14 mouse cellular contexts compared by ENCODE assay signal in genomic region chr2:32179363-32179762, GRCm38 (mm10). TPM values are rescaled to one million over a fixed set of nuclear protein-coding genes. Genes with fewer than 3 reads are reported as not detected.
DNase-seq lines count a peak whose midpoint lies in the region; ATAC-seq and TF ChIP-seq lines count a peak whose summit lies in the region.
"Had no signal": no experiment of that assay in that cellular context is flagged by ENCODE, and none has a peak within 500 bp of the region (broad histone marks: within the 10 kb centered on the region; RNA-seq: fewer than 3 reads in every experiment).

No protein-coding gene starts in this region.

- peak overlapping the region; percentile 48 for H3K27ac ChIP-seq in gastrocnemius, adult 2 months
- H3K27ac ChIP-seq in hindbrain, embryonic 14.5 days: 0 out of 2 replicates have a peak overlapping the region, but pooled peaks have one; percentile 27
- H3K27ac ChIP-seq in hindbrain, postnatal 0 days: no peak overlapping the region
- H3K27ac ChIP-seq in layer of hippocampus, adult 2 months: peak overlapping the region; percentile 48
- H3K27ac ChIP-seq: hindbrain, embryonic 10.5 days had no signal

- intact Hi-C loops in gastrocnemius, adult 2 months (cut with DNase I): no loop called here
- intact Hi-C loops in gastrocnemius, postnatal 14 days (cut with DNase I; ENCODE audit: low total_unique reads): no loop called here

- no peak overlapping the region for H3K4me3 ChIP-seq in gastrocnemius, adult 2 months
- no peak overlapping the region for H3K4me3 ChIP-seq in hindbrain, embryonic 14.5 days (replicated peaks; ENCODE audit: low read length)
- H3K4me3 ChIP-seq in hindbrain, postnatal 0 days (ENCODE audit: low read length): no peak overlapping the region
- H3K4me3 ChIP-seq in layer of hippocampus, adult 2 months: no peak overlapping the region
- H3K4me3 ChIP-seq in E14TG2a.4 (replicated peaks; ENCODE audit: low read length): peak overlapping the region; percentile 72
- H3K4me3 ChIP-seq: hindbrain, embryonic 10.5 days had no signal

- DNase-seq in gastrocnemius, adult 2 months: no peak
- no peak for DNase-seq in gastrocnemius, postnatal 14 days
- DNase-seq in hindbrain, embryonic 14.5 days (ENCODE audit: low spot score): no peak
- no peak for DNase-seq in hindbrain, postnatal 0 days (ENCODE audit: low spot score)
- no peak for DNase-seq in layer of hippocampus, adult 2 months (ENCODE audit: low spot score in 2 of 2)
- DNase-seq in layer of hippocampus, postnatal 25 days (ENCODE audit: extremely low spot score in 1 of 2, low spot score in 1 of 2): no peak
- DNase-seq in retina, postnatal 1 day: no peak
- DNase-seq: cerebellum, adult 9-11 months; gastrocnemius, postnatal 10 days; thymus, postnatal 14 days had no signal

- WGBS in hindbrain, embryonic 14.5 days: 79% methylated on average over 6 of the region's 6 CpGs
- WGBS in hindbrain, postnatal 0 days: 41% methylated on average over 6 of the region's 6 CpGs

- H3K9me3 ChIP-seq in hindbrain, embryonic 14.5 days (ENCODE audit: control insufficient read depth, low read length): no peaks in the 10 kb centered on the region
- H3K9me3 ChIP-seq in hindbrain, postnatal 0 days (ENCODE audit: low read length): no peaks in the 10 kb centered on the region
- H3K9me3 ChIP-seq in E14TG2a.4 (ENCODE audit: low read length): no peaks in the 10 kb centered on the region
- H3K9me3 ChIP-seq: hindbrain, embryonic 10.5 days had no signal

- peaks cover 14% of the 10 kb centered on the region; the same call in 1 of the 2 replicates for H3K36me3 ChIP-seq in hindbrain, embryonic 14.5 days (replicated peaks; ENCODE audit: control insufficient read depth, insufficient read depth)
- H3K36me3 ChIP-seq in hindbrain, postnatal 0 days (ENCODE audit: insufficient read depth, low read length): peaks cover 9% of the 10 kb centered on the region; the same call in 1 of the 2 replicates
- peaks cover 54% of the 10 kb centered on the region for H3K36me3 ChIP-seq in E14TG2a.4 (ENCODE audit: insufficient read depth, low read length)

- H3K27me3 ChIP-seq in hindbrain, embryonic 14.5 days (ENCODE audit: control insufficient read depth, insufficient read depth, low read length): no peaks in the 10 kb centered on the region
- H3K27me3 ChIP-seq in hindbrain, postnatal 0 days (ENCODE audit: insufficient read depth, low read length): no peaks in the 10 kb centered on the region
- H3K27me3 ChIP-seq in E14TG2a.4 (ENCODE audit: insufficient read depth, low read length): no peaks in the 10 kb centered on the region

- ATAC-seq in hindbrain, embryonic 14.5 days (ENCODE audit: low FRiP score): no peak
- no peak for ATAC-seq in hindbrain, postnatal 0 days
- ATAC-seq: lung, postnatal 0 days had no signal

- H3K4me2 ChIP-seq in hindbrain, embryonic 14.5 days (replicated peaks): no peak overlapping the region
- no peak overlapping the region for H3K4me2 ChIP-seq in hindbrain, postnatal 0 days (ENCODE audit: low read depth, low read length)
- H3K4me2 ChIP-seq: liver, embryonic 11.5 days had no signal

- no peak for TF ChIP-seq CTCF in gastrocnemius, adult 2 months (IDR thresholded peaks at IDR 0.05)
- TF ChIP-seq CTCF in hindbrain, postnatal 0 days (IDR thresholded peaks at IDR 0.05; ENCODE audit: low read depth): no peak
- TF ChIP-seq CTCF in layer of hippocampus, adult 2 months (conservative IDR thresholded peaks at IDR 0.05): no peak
- no peak for TF ChIP-seq CTCF in E14TG2a.4 (conservative IDR thresholded peaks at IDR 0.05; ENCODE audit: low read length)

- no peak overlapping the region for H3K9ac ChIP-seq in hindbrain, embryonic 14.5 days
- no peak overlapping the region for H3K9ac ChIP-seq in hindbrain, postnatal 0 days (replicated peaks; ENCODE audit: low read length)

- peaks cover 69% of the 10 kb centered on the region for H3K4me1 ChIP-seq in hindbrain, embryonic 14.5 days (replicated peaks; ENCODE audit: control insufficient read depth, insufficient read depth, low read length)
- peaks cover 53% of the 10 kb centered on the region for H3K4me1 ChIP-seq in hindbrain, postnatal 0 days (ENCODE audit: insufficient read depth, low read length)
- peaks cover 100% of the 10 kb centered on the region for H3K4me1 ChIP-seq in E14TG2a.4 (replicated peaks; ENCODE audit: low read depth, low read length)

RNA-seq across cellular contexts. Expression of gene Prrc2b, which starts 28.5 kb away (rescaled TPM):
- total RNA-seq in gastrocnemius, adult 2 months (2021): 10 to 100 TPM; 76.4 to 86.9 TPM
- 10 to 100 TPM; 79.2 to 83.9 TPM for total RNA-seq in gastrocnemius, postnatal 14 days (2021)
- polyA plus RNA-seq in hindbrain, embryonic 14.5 days (2014; fragmentation: Nextera tagmentation; extraction: Ambion mirVana): 105 and 119 TPM in 2 replicates
- 188 and 206 TPM in 2 replicates for total RNA-seq in hindbrain, postnatal 0 days (2014; rRNA removed)
- 44.8 and 55.9 TPM in 2 replicates for polyA plus RNA-seq in hindbrain, postnatal 0 days (2015; fragmentation: Nextera tagmentation; extraction: Ambion mirVana)
- 100 to 1,000 TPM; 288 to 305 TPM for total RNA-seq in layer of hippocampus, adult 2 months (2021)
- 100 to 1,000 TPM; 248 to 275 TPM for total RNA-seq in layer of hippocampus, postnatal 25 days (2021)

RNA-seq across cellular contexts. Expression of gene Pomt1, which starts 57.0 kb away (rescaled TPM):
- total RNA-seq in gastrocnemius, adult 2 months (2021): 10 to 100 TPM; 11.5 TPM
- total RNA-seq in gastrocnemius, postnatal 14 days (2021): 10 to 100 TPM; 14.4 to 17.3 TPM
- 26.5 and 30.8 TPM in 2 replicates for polyA plus RNA-seq in hindbrain, embryonic 14.5 days (2014; fragmentation: Nextera tagmentation; extraction: Ambion mirVana)
- total RNA-seq in hindbrain, postnatal 0 days (2014; rRNA removed): 41.2 and 41.8 TPM in 2 replicates
- polyA plus RNA-seq in hindbrain, postnatal 0 days (2015; fragmentation: Nextera tagmentation; extraction: Ambion mirVana): 18.0 and 19.4 TPM in 2 replicates
- total RNA-seq in layer of hippocampus, adult 2 months (2021): 10 to 100 TPM; 23.4 to 24.1 TPM
- total RNA-seq in layer of hippocampus, postnatal 25 days (2021): 10 to 100 TPM; 21.4 to 25.2 TPM
